Mouse (Mus musculus): Measurements from ENCODE around the gene Gm5965.
"Not testable (repeated sequence)": the region's sequence is repeated elsewhere in the genome, so short reads cannot be mapped to it uniquely, and the experiment has no call there.

The Gm5965 gene

DNA sequence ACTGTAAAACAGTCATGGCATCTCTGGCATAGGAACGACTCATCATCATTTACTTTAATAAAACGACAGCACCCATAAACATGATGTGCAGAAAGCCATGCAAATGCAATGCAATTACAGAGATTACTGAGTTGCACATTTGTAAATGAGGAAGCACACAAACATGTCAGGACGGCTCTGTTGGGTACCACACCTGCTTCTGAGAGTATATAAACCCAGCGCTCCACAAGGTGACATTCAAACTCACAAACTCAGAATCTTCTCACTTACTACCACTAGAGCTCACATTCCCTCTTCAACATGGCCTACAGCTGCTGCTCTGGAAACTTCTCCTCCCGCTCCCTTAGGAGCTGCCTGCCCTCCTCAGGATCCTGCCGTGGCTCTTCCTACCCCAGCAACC lies at the start of gene Gm5965:
TSS of gene Gm5965 (plus strand) at position 301 of the 400 bp plus-strand sequence.
- in situ Hi-C loops (cut with MboI): no loop called here

DNA sequence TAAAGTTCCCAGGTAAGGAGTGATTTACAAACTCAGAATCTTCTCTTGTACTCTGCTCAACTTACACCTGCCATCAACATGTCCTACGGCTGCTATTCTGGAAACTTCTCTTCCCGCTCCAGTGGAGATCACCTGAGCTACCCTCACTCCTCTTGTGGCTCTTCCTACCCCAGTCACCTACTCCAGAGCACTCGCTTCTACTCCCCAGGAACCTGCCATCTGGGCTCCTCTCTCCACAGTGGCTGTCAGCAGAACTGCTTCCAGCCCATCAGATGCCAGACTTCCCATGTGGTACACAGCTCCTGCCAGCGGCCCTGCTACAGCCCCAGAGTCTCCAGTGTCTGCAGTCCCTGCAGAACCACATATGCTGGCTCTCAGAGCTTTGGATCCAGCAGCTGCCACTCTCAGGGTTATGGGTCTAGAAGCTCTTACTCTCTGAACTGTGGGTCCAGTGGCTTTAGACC lies 48.9 kb upstream of the Gm5965 start, which contains the start of gene Krtap13-1:
TSS of gene Krtap13-1 (plus strand) at position 51 of the 464 bp plus-strand sequence.
- in situ Hi-C loops (cut with MboI): no loop called here

GRCm38 (mm10) chr16:88735391-88735790 lies 42.3 kb upstream of the Gm5965 start:
- in situ Hi-C loops (cut with MboI): no loop called here

DNA sequence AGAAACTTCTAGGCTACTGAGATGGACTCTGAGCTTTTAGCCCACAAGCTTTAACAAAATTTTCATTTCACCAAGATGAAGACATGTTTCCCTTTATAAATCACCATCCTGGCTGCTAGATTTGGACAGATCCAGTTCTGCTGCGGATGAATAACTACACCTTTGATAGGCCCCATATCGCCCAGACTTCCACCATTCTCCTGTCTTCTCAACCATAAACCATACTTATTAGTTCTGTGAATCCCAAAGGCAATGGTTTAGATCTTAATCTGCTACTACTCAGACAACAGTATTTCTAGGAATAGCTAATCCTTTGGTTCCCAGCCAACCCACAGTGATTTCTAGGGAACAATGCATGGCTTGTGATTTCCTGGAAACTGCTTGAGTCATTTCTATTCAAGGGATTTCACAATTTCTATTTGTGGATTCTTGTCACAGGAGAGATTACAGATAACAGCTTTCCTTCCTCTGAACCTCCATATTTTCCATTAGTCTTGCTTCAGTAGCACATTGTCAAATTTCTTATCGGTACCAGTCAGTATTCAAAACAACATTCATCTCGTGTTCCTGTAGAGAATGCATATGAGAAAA lies 32.9 kb upstream of the Gm5965 start:
- in situ Hi-C loops (cut with MboI): no loop called here

GRCm38 (mm10) chr16:88747943-88748342 lies 29.8 kb upstream of the Gm5965 start:
- in situ Hi-C loops (cut with MboI): no loop called here

DNA sequence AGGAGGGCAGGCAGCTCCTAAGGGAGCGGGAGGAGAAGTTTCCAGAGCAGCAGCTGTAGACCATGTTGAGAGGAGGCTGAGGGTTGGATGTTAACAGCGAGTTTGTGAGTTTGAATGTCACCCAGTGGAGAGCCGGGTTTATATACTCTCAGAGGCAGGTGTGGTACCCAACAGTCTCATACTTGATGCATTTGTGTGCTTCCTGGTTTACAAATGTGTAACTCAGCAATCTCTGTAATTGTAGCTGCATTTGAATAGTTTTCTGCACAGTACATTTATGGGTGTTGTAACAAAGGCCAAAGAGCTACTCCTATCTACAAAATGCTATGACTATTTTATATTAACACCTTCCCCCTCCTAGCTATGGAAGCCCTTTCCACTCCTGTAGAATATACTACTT lies 26.2 kb upstream of the Gm5965 start, which contains the start of gene Krtap13:
TSS of gene Krtap13 (minus strand) at position 101 of the 400 bp plus-strand sequence.
- in situ Hi-C loops (cut with MboI): not testable (repeated sequence)

- in situ Hi-C loops (cut with MboI): not testable (repeated sequence)
These were observed 19.1 kb upstream of the Gm5965 start, which contains the start of gene 2310034C09Rik for GRCm38 (mm10) chr16:88758547-88758946. 2310034C09Rik (plus strand) TSS chr16:88758847.

- in situ Hi-C loops (cut with MboI): no loop called here
These were observed 3.6 kb upstream of the Gm5965 start, which contains the start of gene 2310057N15Rik for GRCm38 (mm10) chr16:88774106-88774505. 2310057N15Rik (minus strand) TSS chr16:88774206.

DNA sequence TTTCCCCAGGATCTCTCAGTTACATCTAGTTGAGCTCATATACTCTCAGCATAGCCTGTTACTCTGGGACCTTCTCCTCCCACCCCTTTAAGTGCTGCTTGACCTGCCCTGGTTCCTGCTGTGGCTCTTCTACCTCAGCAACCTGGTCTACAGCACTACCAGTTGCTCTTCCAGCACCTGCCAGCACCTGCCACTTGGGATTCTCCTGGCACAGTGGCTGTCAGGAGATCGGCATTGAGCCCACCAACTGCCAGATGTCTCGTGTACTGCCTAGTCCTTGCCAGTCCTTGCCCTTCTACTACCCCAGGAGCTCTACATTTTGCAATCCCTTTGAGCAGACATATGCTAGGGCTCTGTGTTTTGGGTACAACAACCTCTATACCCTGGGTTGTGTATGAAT lies 9.1 kb downstream of the Gm5965 start:
- in situ Hi-C loops (cut with MboI): no loop called here

DNA sequence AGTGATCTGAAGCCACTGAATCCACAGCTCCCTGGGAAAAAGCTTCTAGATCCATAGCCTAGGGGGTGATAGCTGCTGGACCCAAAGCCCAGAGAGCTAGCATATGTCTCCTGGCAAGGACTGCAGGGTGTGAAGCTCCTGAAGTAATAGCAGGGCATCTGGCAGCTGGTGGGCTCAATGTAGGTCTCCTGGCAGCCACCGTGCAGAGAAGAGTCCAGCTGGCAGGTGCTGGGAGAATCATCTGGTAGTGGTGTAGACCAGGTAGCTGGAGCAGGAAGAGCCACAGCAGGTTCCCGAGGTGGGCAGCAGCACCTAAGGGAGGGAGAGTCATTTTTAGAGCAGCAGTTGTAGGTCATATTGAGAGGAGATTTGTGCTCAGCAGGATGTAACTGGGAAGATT lies 34.1 kb downstream of the Gm5965 start, which contains the start of gene Gm20741:
TSS of gene Gm20741 (minus strand) at position 394 of the 400 bp plus-strand sequence.
- in situ Hi-C loops (cut with MboI): no loop called here

GRCm38 (mm10) chr16:88820066-88820465 lies 42.4 kb downstream of the Gm5965 start, which contains the start of gene Krtap15:
Krtap15 (plus strand) TSS chr16:88820215.
- in situ Hi-C loops (cut with MboI): no loop called here

GRCm38 (mm10) chr16:88823736-88824135 lies 46.0 kb downstream of the Gm5965 start:
- in situ Hi-C loops (cut with MboI): no loop called here

DNA sequence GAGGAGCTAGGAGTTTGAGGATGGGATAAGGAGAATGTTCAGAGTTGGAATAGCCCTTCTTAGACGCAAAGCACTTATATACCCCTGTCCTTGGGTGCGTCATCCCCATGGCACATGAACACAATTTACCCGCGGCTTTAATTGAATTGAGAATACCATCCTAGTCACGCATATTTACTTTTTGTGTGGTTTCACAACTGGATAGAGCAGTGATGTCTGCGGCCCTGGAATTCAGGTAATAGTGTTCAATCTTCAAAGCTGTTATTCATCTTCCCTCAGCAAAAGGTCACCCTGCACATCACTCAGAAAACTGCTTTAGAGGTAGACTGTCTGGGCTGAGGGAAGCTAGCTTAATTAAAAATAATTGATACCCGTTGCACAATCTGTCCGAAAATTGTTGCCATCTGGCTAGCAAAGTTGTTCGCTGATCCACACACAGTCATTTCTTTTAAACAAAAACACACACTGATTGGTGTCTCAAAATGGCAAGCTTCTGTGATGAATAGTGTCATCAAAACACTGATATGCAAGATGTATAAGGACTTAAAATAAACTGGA lies 48.5 kb downstream of the Gm5965 start, which contains the start of gene Krtap14:
TSS of gene Krtap14 (minus strand) at position 51 of the 558 bp plus-strand sequence.
- in situ Hi-C loops (cut with MboI): no loop called here

DNA sequence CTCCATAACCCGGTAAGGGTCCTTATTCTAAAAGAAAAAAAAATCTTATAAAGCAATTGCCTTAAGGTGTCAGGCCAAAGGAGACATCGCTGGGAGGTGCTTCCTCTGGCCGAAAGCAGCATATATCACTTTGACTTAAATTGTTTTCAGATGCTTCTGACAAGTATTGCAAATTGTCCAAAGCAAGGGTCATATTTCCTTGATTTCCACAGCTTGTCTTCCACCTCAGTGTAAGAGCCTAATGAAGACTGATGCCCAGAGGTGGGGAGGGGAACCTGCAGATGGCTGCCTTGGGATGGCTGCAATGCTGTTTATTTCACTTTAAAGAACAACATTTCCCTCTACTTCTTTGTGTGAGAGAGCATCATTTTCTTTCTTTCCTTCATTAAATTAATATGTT lies 49.3 kb downstream of the Gm5965 start:
- in situ Hi-C loops (cut with MboI): no loop called here
